Mouse (Mus musculus) CH12.LX (cell line): ENCODE data around the gene Fry. TPM values are rescaled to one million over a fixed set of nuclear protein-coding genes. Genes with fewer than 3 reads are reported as not detected.

Experiments used
- DNase-seq: peaks from one replicate; pipeline ENCODE4 v3.0.0-alpha.2; 2013; ENCODE audit errors: extremely low read depth
- H3K27ac ChIP-seq: 2 replicates; pipeline ENCODE4 v1.5.1; 2012; ENCODE audit warnings: low read depth, mild to moderate bottlenecking, control low read depth, moderate library complexity; ENCODE audit not compliant: insufficient read depth
- H3K27me3 ChIP-seq: replicated peaks from 2 replicates; pipeline ENCODE3; 2012; ENCODE audit warnings: inconsistent platforms
- H3K36me3 ChIP-seq, 2 experiments: replicated peaks in 1 of 2; 2 replicates each; pipeline versions ENCODE3 to v1.6.1; 2012; ENCODE audit warnings: inconsistent platforms in 1 of 2, low read length in 1 of 2, mild to moderate bottlenecking in 1 of 2, mixed read lengths in 1 of 2, moderate library complexity in 1 of 2; ENCODE audit not compliant: control insufficient read depth in 1 of 2, insufficient read depth in 1 of 2
- H3K4me1 ChIP-seq, 2 experiments: 2 replicates each; pipeline ENCODE4 v1.6.1; 2012; ENCODE audit warnings: inconsistent platforms in 1 of 2, moderate library complexity in 1 of 2; ENCODE audit not compliant: insufficient read depth in 2 of 2, control insufficient read depth in 1 of 2
- H3K4me2 ChIP-seq: 2 replicates; pipeline ENCODE4 v1.6.1; 2012; ENCODE audit warnings: low read depth, mild to moderate bottlenecking, control low read depth; ENCODE audit not compliant: poor library complexity, insufficient read depth, severe bottlenecking
- H3K4me3 ChIP-seq, 3 experiments: fragments of 150-350 bp in 1 of 3; sonication (generic) in 1 of 3; replicated peaks in 1 of 3; 2 replicates each; pipeline versions ENCODE3 to v1.5.1; 2011 to 2012; ENCODE audit warnings: low read depth in 2 of 3, low read length in 2 of 3, mild to moderate bottlenecking in 2 of 3, moderate library complexity in 2 of 3, control low read depth in 1 of 3, improper control_type of control experiment in 1 of 3, inconsistent platforms in 1 of 3, mixed read lengths in 1 of 3; ENCODE audit not compliant: poor library complexity in 1 of 3
- H3K79me2 ChIP-seq: replicated peaks from 2 replicates; pipeline ENCODE4 v1.6.1; 2012; ENCODE audit warnings: mild to moderate bottlenecking, moderate library complexity; ENCODE audit not compliant: control insufficient read depth, poor library complexity, insufficient read depth, severe bottlenecking; ENCODE audit errors: extremely low read depth
- H3K9ac ChIP-seq: 2 replicates; pipeline ENCODE4 v1.6.1; 2012; ENCODE audit warnings: low read depth, mild to moderate bottlenecking, control low read depth, moderate library complexity; ENCODE audit not compliant: insufficient read depth
- H3K9me3 ChIP-seq: replicated peaks from 2 replicates; pipeline ENCODE3; 2012; ENCODE audit warnings: low read length, inconsistent platforms, mixed read lengths
- BHLHE40 ChIP-seq: IDR thresholded peaks from 2 replicates; pipeline ENCODE4 v1.6.1; 2011; ENCODE audit warnings: mild to moderate bottlenecking, low read depth, low read length, improper control_type of control experiment
- CTCF ChIP-seq, 2 experiments: IDR thresholded peaks in 1 of 2; conservative IDR thresholded peaks in 1 of 2; 2 replicates each; pipeline ENCODE4 v1.5.1; 2011 to 2012; ENCODE audit warnings: low read depth in 2 of 2, low read length in 2 of 2, improper control_type of control experiment in 1 of 2, inconsistent platforms in 1 of 2, mild to moderate bottlenecking in 1 of 2, moderate library complexity in 1 of 2
- E2F4 ChIP-seq: IDR thresholded peaks from 2 replicates; pipeline ENCODE4 v1.6.1; 2011; ENCODE audit warnings: low read depth, low read length, improper control_type of control experiment; ENCODE audit not compliant: insufficient replicate concordance
- ELF1 ChIP-seq: IDR thresholded peaks from 2 replicates; pipeline ENCODE4 v1.6.1; 2014; ENCODE audit warnings: low read depth, mild to moderate bottlenecking, inconsistent platforms, low read length, improper control_type of control experiment
- ETS1 ChIP-seq: conservative IDR thresholded peaks from 2 replicates; pipeline ENCODE4 v1.6.1; 2012; ENCODE audit warnings: low read depth, mild to moderate bottlenecking, inconsistent platforms, low read length, improper control_type of control experiment, moderate library complexity
- GABPA ChIP-seq: IDR thresholded peaks from 2 replicates; pipeline ENCODE4 v1.6.1; 2012; ENCODE audit warnings: low read depth, low read length, improper control_type of control experiment, inconsistent platforms; ENCODE audit not compliant: insufficient replicate concordance
- HCFC1 ChIP-seq: IDR thresholded peaks from 2 replicates; pipeline ENCODE4 v1.6.1; 2012; ENCODE audit warnings: low read depth, mild to moderate bottlenecking, inconsistent platforms, low read length, improper control_type of control experiment
- JUN ChIP-seq: IDR thresholded peaks from 2 replicates; pipeline ENCODE4 v1.6.1; 2011; ENCODE audit warnings: low read depth, mild to moderate bottlenecking, low read length, improper control_type of control experiment, moderate library complexity; ENCODE audit not compliant: insufficient read depth
- KAT2A ChIP-seq: IDR thresholded peaks from 2 replicates; pipeline ENCODE4 v1.6.1; 2012; ENCODE audit warnings: low read length, improper control_type of control experiment, inconsistent platforms; ENCODE audit not compliant: insufficient replicate concordance
- MAZ ChIP-seq: IDR thresholded peaks from 2 replicates; pipeline ENCODE4 v1.6.1; 2012; ENCODE audit warnings: low read depth, mild to moderate bottlenecking, inconsistent platforms, low read length, improper control_type of control experiment, moderate library complexity
- MEF2A ChIP-seq: IDR thresholded peaks from 2 replicates; pipeline ENCODE4 v1.6.1; 2014; ENCODE audit warnings: low read depth, mild to moderate bottlenecking, inconsistent platforms, low read length, improper control_type of control experiment, borderline replicate concordance
- MXI1 ChIP-seq: IDR thresholded peaks from 2 replicates; pipeline ENCODE4 v1.6.1; 2011; ENCODE audit warnings: mild to moderate bottlenecking, low read depth, low read length, improper control_type of control experiment
- NELFE ChIP-seq: IDR thresholded peaks from 2 replicates; pipeline ENCODE4 v1.6.1; 2011; ENCODE audit warnings: low read depth, low read length, improper control_type of control experiment
- PAX5 ChIP-seq: IDR thresholded peaks from 2 replicates; pipeline ENCODE4 v1.6.1; 2012; ENCODE audit warnings: low read length, inconsistent platforms, mixed read lengths
- RAD21 ChIP-seq: IDR thresholded peaks from 2 replicates; pipeline ENCODE4 v1.6.1; 2011; ENCODE audit warnings: low read depth, mild to moderate bottlenecking, low read length, improper control_type of control experiment, moderate library complexity
- SIN3A ChIP-seq: IDR thresholded peaks from 2 replicates; pipeline ENCODE4 v1.6.1; 2012; ENCODE audit warnings: low read length, improper control_type of control experiment, inconsistent platforms
- TBP ChIP-seq: conservative IDR thresholded peaks from 2 replicates; pipeline ENCODE4 v1.6.1; 2011; ENCODE audit warnings: low read depth, low read length, improper control_type of control experiment
- TCF12 ChIP-seq: IDR thresholded peaks from 2 replicates; pipeline ENCODE4 v1.6.1; 2014; ENCODE audit warnings: low read depth, mild to moderate bottlenecking, inconsistent platforms, low read length, improper control_type of control experiment
- USF2 ChIP-seq: conservative IDR thresholded peaks from 2 replicates; pipeline ENCODE4 v1.6.1; 2011; ENCODE audit warnings: low read depth, low read length, improper control_type of control experiment
- ZKSCAN1 ChIP-seq: IDR thresholded peaks from 2 replicates; pipeline ENCODE4 v1.6.1; 2012; ENCODE audit warnings: low read depth, inconsistent platforms, low read length, improper control_type of control experiment, borderline replicate concordance
- ZMIZ1 ChIP-seq: IDR thresholded peaks from 2 replicates; pipeline ENCODE4 v1.6.1; 2012; ENCODE audit warnings: low read depth, mild to moderate bottlenecking, inconsistent platforms, low read length, improper control_type of control experiment
- dilution Hi-C: fragments of 300-500 bp; cut with MboI; formaldehyde crosslinking; loops from 2 replicates; pipeline ENCODE4 v1.14.3; 2020; ENCODE audit warnings: low sequenced_read_pairs; ENCODE audit not compliant: extremely low pct_unique_long_range_greater_than_20kb, extremely low pct_ligation_motif_present
- in situ Hi-C: fragments of 300-500 bp; cut with MboI; formaldehyde crosslinking; loops from 3 replicates; pipeline ENCODE4 v1.14.3; 2019; ENCODE audit warnings: low sequenced_read_pairs, low pct_ligation_motif_present, low pct_unique_long_range_greater_than_20kb, mixed read lengths
- polyA plus RNA-seq: library from polyadenylated mRNA; unstranded; fragments of >175 nt; gene quantifications from 2 replicates; pipeline ENCODE4 v1.2.1, GENCODE M21; 2012; ENCODE audit warnings: low read depth; ENCODE audit not compliant: insufficient read length
- total RNA-seq, 2 experiments: library from RNA; depleted of rRNA; stranded (reverse); fragments of 300-350 nt in 1 of 2; fragments of >200 nt in 1 of 2; gene quantifications; 2 replicates each; pipeline ENCODE4 v1.2.3; 2012 to 2014

Fry gene
- total and polyA plus RNA-seq, 3 experiments, result 0.34 to 0.80 (median 0.34) TPM

DNA sequence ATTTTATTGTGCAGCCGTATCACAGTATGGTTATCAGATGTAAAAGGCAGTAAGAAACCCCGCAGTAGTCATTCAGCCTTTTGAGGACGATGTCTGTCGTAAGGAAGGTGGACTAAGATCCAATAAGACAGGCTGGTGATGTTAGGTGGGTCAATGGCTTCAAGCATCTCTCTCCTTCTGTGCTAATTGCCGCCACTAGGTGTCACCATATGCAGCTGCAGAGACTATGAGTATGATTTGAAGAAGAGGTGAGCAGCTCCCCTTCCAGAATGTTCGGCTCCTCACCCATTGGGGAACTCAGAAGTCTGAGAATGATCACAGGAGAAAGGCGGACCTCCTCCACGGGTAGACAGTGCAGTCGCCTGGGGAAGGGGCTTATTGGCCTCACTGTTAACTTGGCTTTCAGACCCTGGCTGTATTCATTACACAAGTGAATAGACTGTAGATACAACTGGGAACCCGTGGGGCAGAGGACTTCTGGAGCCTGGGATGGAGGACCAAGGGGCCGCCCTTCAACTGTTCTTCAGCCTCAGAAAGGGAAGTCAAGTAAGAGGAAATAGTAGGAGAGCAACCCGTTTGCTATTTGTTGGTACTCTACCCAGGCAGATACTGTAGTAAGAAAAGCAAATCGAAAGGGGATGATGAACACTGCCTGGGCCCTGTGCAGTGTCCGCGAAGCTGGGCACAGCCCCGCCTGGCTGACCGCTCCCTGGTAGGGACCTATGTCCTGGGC lies 114.9 kb downstream of the Fry start:
- no peak overlapping the region for H3K4me3 ChIP-seq
- H3K9me3 ChIP-seq, result peaks cover 47% of the 10 kb centered on the region
- peak; percentile 52 for DNase-seq
- no peaks in the 10 kb centered on the region for H3K4me1 ChIP-seq
- H3K27me3 ChIP-seq, result no peaks in the 10 kb centered on the region
- no peak overlapping the region for H3K27ac ChIP-seq
- no peaks in the 10 kb centered on the region for H3K36me3 ChIP-seq
- H3K4me2 ChIP-seq, result no peak overlapping the region
- dilution Hi-C loops, result no loop called here
- H3K9ac ChIP-seq, result no peak overlapping the region
- in situ Hi-C loops, result no loop called here
- TF ChIP-seq RAD21 (peak; percentile 22), CTCF (conservative IDR thresholded peaks at IDR 0.05 in 1 of 2, IDR thresholded peaks at IDR 0.05 in 1 of 2; ENCODE audit: low read depth in 2 of 2, low read length in 2 of 2) (peak; percentile 6 to 42; a peak in 2 of 4 replicates), NELFE (no peak)
- H3K79me2 ChIP-seq, result no peaks in the 10 kb centered on the region

DNA sequence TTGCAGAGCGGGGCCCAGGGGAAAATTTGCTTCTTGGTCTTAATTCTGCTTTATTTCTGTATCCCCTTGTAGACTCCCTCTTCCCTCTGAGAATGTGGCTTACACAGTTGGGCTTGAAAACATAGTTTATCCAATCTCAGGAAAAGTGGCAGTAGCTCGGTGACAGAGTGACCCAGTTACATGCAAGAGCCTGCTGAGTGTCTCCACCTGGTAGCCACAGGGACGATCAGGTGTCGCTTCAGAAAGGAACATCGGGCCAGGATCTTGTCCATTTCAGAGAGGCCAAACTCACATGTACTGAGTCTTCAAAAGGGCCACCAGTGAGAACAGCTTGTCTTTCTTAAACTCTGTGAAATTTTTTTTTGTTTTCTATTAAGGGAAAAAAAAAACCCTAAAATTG lies 117.5 kb downstream of the Fry start:
- in situ Hi-C loops (no loop called here), dilution Hi-C loops (no loop called here)
- Histone ChIP-seq H3K4me3 (no peak overlapping the region), H3K4me2 (no peak overlapping the region), H3K9me3 (peaks cover 42% of the 10 kb centered on the region), H3K4me1 (no peaks in the 10 kb centered on the region), H3K27ac (no peak overlapping the region), H3K79me2 (no peaks in the 10 kb centered on the region), H3K36me3 (no peaks in the 10 kb centered on the region), H3K27me3 (no peaks in the 10 kb centered on the region), H3K9ac (no peak overlapping the region)
- TF ChIP-seq KAT2A (no peak), ZKSCAN1 (no peak), SIN3A (no peak), USF2 (no peak), GABPA (no peak), TBP (no peak), TCF12 (no peak), MAZ (no peak), MXI1 (no peak), BHLHE40 (no peak), ELF1 (no peak), E2F4 (no peak), PAX5 (no peak), JUN (no peak), ZMIZ1 (no peak), ETS1 (no peak), MEF2A (no peak), HCFC1 (no peak), CTCF (conservative IDR thresholded peaks at IDR 0.05 in 1 of 2, IDR thresholded peaks at IDR 0.05 in 1 of 2; ENCODE audit: low read depth in 2 of 2, low read length in 2 of 2) (no peak)
- no peak for DNase-seq
